Mouse (Mus musculus) lung, adult 2 months (tissue): ENCODE data around the gene Pnmal1. TPM values are rescaled to one million over a fixed set of nuclear protein-coding genes. Genes with fewer than 3 reads are reported as not detected.

Experiments used
- DNase-seq: peaks from one replicate; pipeline ENCODE4 v3.0.0; 2022
- H3K4me1 ChIP-seq: fragments of 200-500 bp; 2 replicates; pipeline ENCODE4 v1.6.1; 2011; ENCODE audit warnings: low read length; ENCODE audit not compliant: control insufficient read depth, insufficient read depth
- H3K4me3 ChIP-seq: fragments of 200-500 bp; replicated peaks from 2 replicates; pipeline ENCODE3; 2011; ENCODE audit warnings: low read depth, mild to moderate bottlenecking, control low read depth, low read length; ENCODE audit errors: extremely low read depth
- CTCF ChIP-seq: fragments of 200-500 bp; IDR thresholded peaks from 2 replicates; pipeline ENCODE4 v1.5.1; 2011; ENCODE audit warnings: mild to moderate bottlenecking, low read length, control low read depth; ENCODE audit not compliant: insufficient read depth
- POLR2A ChIP-seq: fragments of 200-500 bp; IDR thresholded peaks from 2 replicates; pipeline ENCODE4 v1.6.1; 2011; ENCODE audit warnings: low read depth, mild to moderate bottlenecking, control low read depth, low read length, borderline replicate concordance; ENCODE audit errors: extremely low read depth
- WGBS: fragments of 180-500 bp; shearing (Covaris S2); methylation state at CpG from one replicate; pipeline ENCODE4 v1.1.7; 2018; 5-methylcytosine and 5-hydroxymethylcytosine counted together
- polyA plus RNA-seq: library from polyadenylated mRNA; depleted of rRNA; stranded (reverse); fragments of >200 nt; gene quantifications from 2 replicates; pipeline ENCODE4 v1.2.3, GENCODE M21; 2012

Gene Pnmal1
- polyA plus RNA-seq, 1 experiment = not detected

DNA sequence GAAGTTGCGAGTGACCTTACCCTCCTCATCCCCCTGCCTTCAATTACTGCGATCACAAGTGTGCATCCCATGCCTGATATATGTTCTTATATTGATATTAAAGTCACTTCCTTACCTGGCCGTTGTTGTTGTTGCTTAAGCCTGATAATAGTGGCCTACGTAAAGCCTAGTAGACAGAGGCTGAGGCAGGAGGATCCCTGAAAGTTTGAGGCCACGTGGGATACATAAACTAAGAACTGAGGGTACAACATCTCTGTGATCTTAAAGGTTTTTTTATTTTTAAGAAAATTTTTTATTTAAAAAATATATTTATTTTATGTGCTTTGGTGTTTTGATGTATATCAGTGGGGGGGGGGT is 33.0 kb downstream of the Pnmal1 start, which contains the start of gene Ccdc8:
TSS of gene Ccdc8 (plus strand) at position 258 of the 357 bp plus-strand sequence.
- TF ChIP-seq CTCF (no peak), POLR2A (no peak)
- 94% methylated on average over 5 of the region's 5 CpGs for WGBS
- DNase-seq = no peak
- Histone ChIP-seq H3K4me3 (no peak within 1 kb of the TSS), H3K4me1 (no peaks in the 10 kb centered on the region)

DNA sequence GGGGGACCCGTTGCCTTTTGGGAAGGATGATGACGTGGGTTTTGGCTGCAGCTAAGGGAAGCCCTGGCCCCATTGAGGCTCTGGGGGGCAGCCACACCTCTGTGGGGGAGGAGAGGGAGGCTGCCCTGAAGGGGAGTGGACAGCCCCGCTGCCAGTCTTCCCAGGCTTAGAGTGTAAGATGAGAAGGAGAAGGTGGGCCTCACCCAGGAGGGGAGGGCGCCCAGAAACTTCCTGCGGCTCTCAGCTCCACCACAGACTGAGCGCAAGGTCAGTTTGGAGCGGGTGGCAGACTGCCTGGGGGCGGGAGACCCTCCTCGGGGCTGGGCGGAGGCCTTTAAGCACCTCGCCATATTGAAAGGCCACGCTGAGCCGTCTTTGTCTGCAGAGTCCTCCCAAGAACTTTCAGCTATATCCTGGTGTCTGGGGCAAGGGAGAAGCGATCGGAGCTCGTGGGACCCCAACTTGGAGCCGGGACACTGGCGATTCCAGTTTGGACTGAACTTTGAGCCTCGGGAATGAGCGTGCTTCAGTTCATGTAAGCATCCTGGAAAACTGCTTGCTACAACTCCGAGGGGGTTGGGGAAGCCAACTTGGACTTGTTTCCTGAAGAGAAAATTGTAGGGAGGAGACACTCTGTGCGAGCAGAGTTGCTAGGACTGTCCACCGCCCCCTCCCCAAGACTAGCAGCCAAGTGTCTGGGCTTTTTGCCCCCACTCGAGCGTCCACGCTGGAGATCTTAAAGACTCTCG is 34.3 kb downstream of the Pnmal1 start:
- TF ChIP-seq POLR2A (peak; percentile 48; the same call in 1 of the 2 replicates), CTCF (no peak)
- no peaks in the 10 kb centered on the region for H3K4me1 ChIP-seq
- H3K4me3 ChIP-seq = peak overlapping the region; percentile 49
- 5% methylated on average over 27 of the region's 27 CpGs for WGBS
- peak; percentile 40 for DNase-seq

- peak overlapping the region; percentile 49 for H3K4me3 ChIP-seq
- WGBS = 7% methylated on average over 20 of the region's 20 CpGs
- no peak for TF ChIP-seq CTCF
- TF ChIP-seq POLR2A = no peak
- DNase-seq = no peak
- 0 out of 2 replicates have a peak, but pooled peaks cover under 1% of the 10 kb centered on the region for H3K4me1 ChIP-seq
These were observed 34.9 kb downstream of the Pnmal1 start for GRCm38 (mm10) chr7:16994400-16994799.

DNA sequence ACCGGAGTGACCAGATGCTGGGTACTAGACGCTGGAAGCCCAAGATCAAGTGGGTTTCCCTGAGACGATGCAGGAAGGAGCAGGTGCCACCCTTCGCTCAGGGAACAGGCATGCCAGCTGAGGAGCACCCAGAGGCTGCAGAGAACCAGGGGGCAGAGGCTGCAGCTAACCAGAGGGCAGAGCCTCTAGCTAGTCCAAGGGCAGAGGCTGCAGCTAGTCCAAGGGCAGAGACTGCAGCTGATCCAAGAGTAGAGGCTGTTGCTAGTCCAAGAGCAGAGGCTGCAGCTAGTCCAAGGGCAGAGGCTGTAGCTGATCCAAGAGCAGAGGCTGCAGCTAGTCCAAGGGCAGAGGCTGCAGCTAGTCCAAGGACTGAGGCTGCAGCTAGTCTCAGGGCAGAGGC is 35.9 kb downstream of the Pnmal1 start:
- Histone ChIP-seq H3K4me3 (no peak overlapping the region), H3K4me1 (0 out of 2 replicates have a peak, but pooled peaks cover 2% of the 10 kb centered on the region)
- 60% methylated on average over 4 of the region's 4 CpGs for WGBS
- TF ChIP-seq POLR2A (no peak), CTCF (no peak)
- no peak for DNase-seq

GRCm38 (mm10) chr7:16999233-16999632 is 39.8 kb downstream of the Pnmal1 start:
- no peak overlapping the region for H3K4me3 ChIP-seq
- 0 out of 2 replicates have a peak, but pooled peaks cover 2% of the 10 kb centered on the region for H3K4me1 ChIP-seq
- TF ChIP-seq POLR2A (no peak), CTCF (no peak)
- 52% methylated on average over 4 of the region's 4 CpGs for WGBS
- DNase-seq = no peak

DNA sequence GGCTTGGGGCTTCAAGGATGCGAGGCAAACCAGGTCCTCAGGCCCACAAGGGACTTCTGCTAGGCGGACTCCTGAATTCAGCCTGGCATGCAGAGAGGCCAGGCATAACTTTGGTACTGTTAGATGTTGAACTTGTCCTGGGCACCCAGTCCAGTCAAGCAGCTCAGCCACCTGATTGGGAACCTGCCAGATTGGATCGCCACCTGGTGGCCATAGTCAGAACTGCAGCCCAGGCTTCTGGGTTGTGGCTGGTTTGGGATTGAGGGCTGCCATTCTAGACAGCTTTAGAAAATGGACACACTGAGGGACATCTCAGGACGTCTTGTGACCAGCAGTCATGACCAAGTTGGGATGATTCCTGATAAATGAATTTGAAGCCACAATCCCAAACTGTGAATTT is 40.2 kb downstream of the Pnmal1 start:
- H3K4me1 ChIP-seq = 0 out of 2 replicates have a peak, but pooled peaks cover 2% of the 10 kb centered on the region
- 31% methylated on average over 4 of the region's 4 CpGs for WGBS
- no peak overlapping the region for H3K4me3 ChIP-seq
- peak; percentile 94 for TF ChIP-seq CTCF
- TF ChIP-seq POLR2A = no peak
- DNase-seq = peak; percentile 94

DNA sequence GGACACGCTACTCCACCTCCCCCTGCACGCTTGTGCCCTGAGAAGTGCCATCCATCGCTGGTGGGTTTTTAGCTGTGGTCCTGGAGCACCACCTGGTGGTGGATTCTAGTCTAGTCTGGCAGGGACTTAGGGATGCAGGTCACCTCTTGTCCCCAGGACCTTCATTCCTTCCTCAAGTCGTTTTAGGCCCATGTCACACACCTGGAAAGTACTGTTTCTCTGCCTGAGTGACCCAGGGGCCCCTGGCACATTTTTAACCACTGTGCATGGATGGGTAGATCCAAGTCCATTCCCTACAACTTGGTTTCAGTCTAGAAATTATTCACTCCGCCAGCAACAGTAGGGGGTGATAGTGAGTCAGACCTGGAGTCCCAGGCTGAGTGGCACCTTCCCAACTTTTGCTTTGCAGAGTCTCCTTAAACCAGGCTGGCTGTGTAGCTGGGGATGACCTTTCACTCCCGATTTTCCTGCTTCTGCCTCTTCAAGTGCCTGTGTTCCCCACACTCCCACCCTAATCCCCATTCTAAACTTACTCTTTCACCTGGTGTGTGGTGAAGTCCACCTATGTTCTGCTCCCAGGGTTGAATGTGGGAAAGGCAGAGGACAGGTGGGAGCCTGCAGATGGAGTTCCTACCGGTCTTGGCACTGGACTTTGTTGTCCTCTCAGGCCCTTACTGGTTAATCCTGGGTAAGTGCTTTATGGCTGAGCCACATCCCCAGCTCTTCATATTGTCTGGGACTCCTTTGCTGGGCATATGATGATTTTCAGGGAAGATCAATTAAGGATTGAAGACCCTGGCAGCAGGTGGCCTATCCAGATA is 43.1 kb downstream of the Pnmal1 start:
- H3K4me3 ChIP-seq = no peak overlapping the region
- peak; percentile 71 for DNase-seq
- WGBS = 16% methylated on average over 7 of the region's 7 CpGs
- TF ChIP-seq CTCF = peak; percentile 97
- no peak for TF ChIP-seq POLR2A
- 0 out of 2 replicates have a peak, but pooled peaks cover 2% of the 10 kb centered on the region for H3K4me1 ChIP-seq

DNA sequence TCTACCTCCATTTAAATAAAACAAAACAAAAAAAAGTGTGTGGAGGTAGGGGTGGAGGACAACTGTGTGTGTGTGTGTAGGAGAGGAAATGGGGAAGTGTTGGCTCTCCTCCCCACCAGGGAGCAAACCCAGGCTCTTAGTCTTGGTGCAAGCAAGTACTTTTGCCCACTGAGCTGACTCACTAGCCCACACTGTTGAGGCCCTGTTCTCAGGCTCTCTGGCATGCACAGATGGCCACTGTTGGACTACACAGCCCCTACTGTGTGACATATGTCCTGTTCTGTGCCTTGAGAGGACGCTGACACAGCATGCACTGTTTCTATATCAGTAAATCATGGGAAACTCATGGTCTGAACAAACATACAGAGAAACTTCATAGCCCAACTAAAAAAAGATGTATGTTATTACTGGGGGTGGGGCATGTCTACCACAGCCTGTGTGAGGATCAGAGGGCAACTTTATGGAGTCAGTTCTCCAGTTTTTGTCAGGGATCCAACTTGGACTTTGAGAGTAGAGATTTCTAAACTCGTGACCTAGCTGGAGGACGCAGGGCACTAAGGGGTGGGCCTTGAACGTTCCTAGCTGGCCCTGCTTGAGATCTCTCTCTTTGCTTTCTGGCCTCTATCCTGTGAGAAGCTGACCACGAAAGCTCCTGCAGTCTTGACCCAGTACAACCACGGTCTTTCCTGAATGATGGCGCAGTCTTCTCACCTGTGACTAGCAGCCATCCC is 43.9 kb downstream of the Pnmal1 start:
- 0 out of 2 replicates have a peak, but pooled peaks cover 2% of the 10 kb centered on the region for H3K4me1 ChIP-seq
- no peak for TF ChIP-seq POLR2A
- no peak for TF ChIP-seq CTCF
- 59% methylated on average over 7 of the region's 7 CpGs for WGBS
- no peak for DNase-seq
- no peak overlapping the region for H3K4me3 ChIP-seq

GRCm38 (mm10) chr7:17004716-17005115 is 45.2 kb downstream of the Pnmal1 start:
- Histone ChIP-seq H3K4me3 (no peak overlapping the region), H3K4me1 (no peaks in the 10 kb centered on the region)
- 67% methylated on average over 7 of the region's 7 CpGs for WGBS
- TF ChIP-seq CTCF = no peak
- TF ChIP-seq POLR2A = no peak
- no peak for DNase-seq
